Mouse (Mus musculus) limb, embryonic 12.5 days (tissue): Measurements from ENCODE around the gene Guca1b. TPM values are rescaled to one million over a fixed set of nuclear protein-coding genes. Genes with fewer than 3 reads are reported as not detected.
A peak's percentile ranks its signal among the peaks of the same experiment; 100 is the strongest.

Source experiments
- ATAC-seq: fragments of 200-750 bp; cut with Nextera tagmentation; 2 replicates; pipeline ENCODE4 v1.8.0; 2017; ENCODE audit warnings: low read depth, moderate TSS enrichment; ENCODE audit not compliant: insufficient number of reproducible peaks, insufficient read depth, low FRiP score, low TSS enrichment
- H3K27ac ChIP-seq: fragments of 300-500 bp; sonication (generic); 2 replicates; pipeline ENCODE4 v1.5.1; 2016; ENCODE audit warnings: mild to moderate bottlenecking, moderate library complexity
- H3K27me3 ChIP-seq: fragments of 300-500 bp; sonication (generic); 2 replicates; pipeline ENCODE4 v1.6.1; 2016; ENCODE audit warnings: mild to moderate bottlenecking, moderate library complexity
- H3K36me3 ChIP-seq: fragments of 300-500 bp; sonication (generic); 2 replicates; pipeline ENCODE4 v1.6.1; 2016; ENCODE audit warnings: mild to moderate bottlenecking, moderate library complexity
- H3K4me1 ChIP-seq: fragments of 300-500 bp; sonication (generic); replicated peaks from 2 replicates; pipeline ENCODE4 v1.6.1; 2016
- H3K4me2 ChIP-seq: fragments of 300-500 bp; sonication (generic); 2 replicates; pipeline ENCODE4 v1.6.1; 2016; ENCODE audit warnings: mild to moderate bottlenecking, moderate library complexity
- H3K4me3 ChIP-seq: fragments of 300-500 bp; sonication (generic); replicated peaks from 2 replicates; pipeline ENCODE4 v1.5.1; 2016; ENCODE audit warnings: mild to moderate bottlenecking
- H3K9ac ChIP-seq: fragments of 300-500 bp; sonication (generic); replicated peaks from 2 replicates; pipeline ENCODE4 v1.6.1; 2016; ENCODE audit warnings: mild to moderate bottlenecking, moderate library complexity
- H3K9me3 ChIP-seq: fragments of 300-500 bp; sonication (generic); 2 replicates; pipeline ENCODE4 v1.6.1; 2016; ENCODE audit warnings: mild to moderate bottlenecking, moderate library complexity
- WGBS: fragments of 180-500 bp; shearing (Covaris S2); methylation state at CpG from one replicate; pipeline ENCODE4 v1.1.7; 2016; 5-methylcytosine and 5-hydroxymethylcytosine counted together
- polyA plus RNA-seq: library from polyadenylated mRNA; unstranded; fragments of >200 nt; fragmentation: Nextera tagmentation; extraction: Ambion mirVana; gene quantifications from 2 replicates; pipeline ENCODE4 v1.2.1, GENCODE M21; 2016

The Guca1b gene
- polyA plus RNA-seq, 1 experiment from 2014 or later, result 0.45 TPM

DNA sequence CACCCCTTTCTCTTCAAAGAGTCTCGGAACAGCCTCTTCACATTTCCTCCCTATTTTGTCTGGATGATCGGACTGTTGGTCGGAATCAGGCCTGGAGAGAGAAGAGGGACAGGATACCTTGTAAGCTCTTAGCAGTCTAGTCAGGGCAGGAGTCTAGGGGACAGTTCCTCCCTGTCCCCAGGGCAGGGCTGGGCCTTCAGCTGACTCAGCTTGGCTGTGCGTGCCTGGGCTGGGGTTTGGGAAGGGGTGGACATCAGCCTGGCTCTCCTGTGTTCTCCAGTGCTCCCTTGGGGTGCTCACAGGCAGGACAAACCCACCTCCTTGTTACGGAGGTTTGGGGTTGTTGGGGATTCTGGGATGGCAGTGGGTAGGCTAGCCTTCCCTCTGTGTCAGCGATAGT lies 53.4 kb downstream of the Guca1b start:
- Histone ChIP-seq H3K4me1 (peaks cover 24% of the 10 kb centered on the region), H3K27me3 (peaks cover 62% of the 10 kb centered on the region), H3K36me3 (no peaks in the 10 kb centered on the region), H3K27ac (no peak overlapping the region), H3K4me2 (no peak overlapping the region), H3K4me3 (no peak overlapping the region), H3K9ac (no peak overlapping the region), H3K9me3 (no peaks in the 10 kb centered on the region)
- no peak for ATAC-seq
- 63% methylated on average over 6 of the region's 6 CpGs for WGBS

DNA sequence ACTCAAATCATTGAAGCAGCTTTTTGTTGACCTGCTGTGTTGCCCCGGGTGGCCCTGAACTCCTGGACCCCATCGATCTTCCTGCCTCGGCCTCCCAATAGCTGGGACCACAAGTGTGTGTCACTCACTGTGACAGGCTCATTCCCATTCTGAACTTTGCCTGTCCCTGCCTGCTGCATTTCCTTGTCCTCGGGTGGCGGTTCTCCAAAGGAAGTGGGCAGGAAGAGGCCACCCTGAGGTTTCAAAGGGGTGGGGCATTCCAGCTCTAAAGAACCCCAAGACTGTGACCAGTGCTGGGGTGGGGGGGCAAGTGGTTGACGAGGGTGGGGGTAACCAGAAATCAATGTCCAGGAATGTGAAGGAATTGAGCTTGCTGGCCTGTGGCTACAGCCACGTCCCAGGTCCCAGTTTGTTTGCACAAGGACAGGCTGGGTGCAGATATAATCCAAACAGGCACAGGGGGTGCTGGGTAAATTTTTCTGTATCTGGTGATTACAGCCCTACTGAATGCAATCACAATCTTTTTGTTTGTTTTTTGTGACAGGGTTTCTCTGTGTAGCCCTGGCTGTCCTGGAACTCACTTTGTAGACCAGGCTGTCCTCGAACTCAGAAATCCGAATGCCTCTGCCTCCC lies 54.3 kb downstream of the Guca1b start:
- Histone ChIP-seq H3K27ac (no peak overlapping the region), H3K9ac (no peak overlapping the region), H3K27me3 (peaks cover 62% of the 10 kb centered on the region), H3K4me3 (no peak overlapping the region), H3K4me1 (peaks cover 24% of the 10 kb centered on the region), H3K36me3 (no peaks in the 10 kb centered on the region), H3K4me2 (no peak overlapping the region), H3K9me3 (no peaks in the 10 kb centered on the region)
- no peak for ATAC-seq
- WGBS, result 40% methylated on average over 9 of the region's 9 CpGs

DNA sequence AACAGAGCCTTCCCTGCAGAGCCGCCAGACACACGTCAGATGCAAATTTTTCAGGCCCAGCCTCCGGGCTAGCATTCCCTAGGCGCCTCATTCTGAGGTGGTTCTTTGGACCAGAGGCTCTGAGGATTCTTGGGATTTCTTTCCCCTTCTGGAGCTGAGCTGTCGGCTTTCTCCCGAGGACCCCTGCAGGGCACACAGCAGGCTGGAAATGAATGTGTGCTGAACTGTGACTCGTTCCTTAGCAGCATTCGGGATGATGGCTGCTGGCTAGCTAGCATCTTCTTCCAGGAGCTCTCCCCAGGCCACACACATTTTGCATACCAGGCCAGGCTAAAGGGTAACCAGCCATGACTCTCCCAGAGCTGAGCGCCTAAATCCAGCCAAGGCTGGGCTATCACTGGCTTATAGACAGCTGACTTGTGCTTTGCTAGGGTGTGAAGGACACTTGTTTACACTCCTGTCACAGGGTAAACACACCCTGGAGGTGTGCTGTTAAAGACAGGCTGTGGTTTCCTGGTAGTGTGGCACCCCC lies 55.2 kb downstream of the Guca1b start:
- Histone ChIP-seq H3K9me3 (no peaks in the 10 kb centered on the region), H3K27ac (no peak overlapping the region), H3K4me3 (no peak overlapping the region), H3K4me2 (peak overlapping the region; percentile 15; the same call in 1 of the 2 replicates), H3K4me1 (peaks cover 24% of the 10 kb centered on the region), H3K27me3 (peaks cover 54% of the 10 kb centered on the region), H3K36me3 (no peaks in the 10 kb centered on the region), H3K9ac (no peak overlapping the region)
- whole genome bisulfite sequencing, result 8% methylated on average over 9 of the region's 9 CpGs
- ATAC-seq, result no peak

DNA sequence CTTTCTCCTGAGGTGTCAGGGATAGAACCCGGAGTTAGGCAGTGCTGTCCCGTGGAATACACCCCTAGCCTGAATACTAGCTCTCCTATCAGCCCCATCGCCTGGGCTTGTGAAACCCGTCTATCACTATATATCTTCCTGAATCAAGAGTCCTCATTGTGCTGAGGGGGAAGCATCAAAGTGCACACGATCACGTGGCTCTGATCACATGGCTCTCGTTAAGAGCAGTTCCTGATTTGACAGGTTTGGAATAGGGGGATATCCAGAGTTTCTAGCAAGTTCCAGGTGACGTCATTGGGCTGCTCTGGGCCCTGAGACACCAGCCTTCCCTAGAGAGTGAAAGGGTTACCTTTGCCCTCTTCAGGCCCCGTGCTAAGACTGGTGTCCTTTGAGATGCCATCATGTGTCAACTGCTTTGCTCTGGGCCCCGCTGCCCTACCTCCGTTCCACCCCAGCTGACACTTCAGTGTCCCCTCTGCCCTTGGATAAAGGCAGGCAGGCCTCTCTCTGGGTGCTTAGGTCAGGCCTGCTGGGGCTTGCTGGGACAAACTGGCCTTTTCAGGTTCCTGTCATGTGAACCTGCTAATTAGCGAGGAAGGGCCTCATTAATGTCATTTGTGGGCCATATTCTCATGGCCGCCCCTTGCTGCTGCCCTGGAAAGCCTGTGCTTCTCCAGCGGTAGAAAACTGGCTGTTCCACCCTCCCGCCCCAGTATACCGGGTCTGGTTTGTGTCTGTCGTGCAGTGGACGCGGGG lies 56.3 kb downstream of the Guca1b start:
- Histone ChIP-seq H3K4me3 (no peak overlapping the region), H3K4me2 (no peak overlapping the region), H3K27me3 (peaks cover 45% of the 10 kb centered on the region), H3K36me3 (no peaks in the 10 kb centered on the region), H3K4me1 (peaks cover 21% of the 10 kb centered on the region), H3K9ac (no peak overlapping the region), H3K9me3 (no peaks in the 10 kb centered on the region), H3K27ac (no peak overlapping the region)
- no peak for ATAC-seq
- 56% methylated on average over 19 of the region's 19 CpGs for WGBS

DNA sequence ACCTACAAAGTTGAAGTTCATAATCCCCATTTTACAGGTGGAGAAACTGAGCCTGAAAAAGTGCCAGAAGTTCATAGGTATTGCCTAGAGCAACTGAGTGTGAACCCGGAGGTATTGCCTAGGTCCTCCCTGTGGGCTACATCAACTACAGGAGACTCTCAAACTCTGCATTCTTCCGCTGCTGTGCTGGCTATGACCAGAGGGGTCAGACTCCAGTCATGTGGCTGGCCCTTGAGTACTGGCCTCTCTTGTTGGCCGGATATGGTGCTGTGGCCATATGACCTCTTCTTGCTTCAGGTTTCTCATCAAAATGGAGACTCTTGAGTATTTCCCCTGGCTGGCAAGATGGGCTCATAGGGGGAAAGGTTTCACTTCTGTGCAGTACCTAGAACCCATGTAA lies 57.1 kb downstream of the Guca1b start:
- Histone ChIP-seq H3K4me3 (no peak overlapping the region), H3K27ac (no peak overlapping the region), H3K27me3 (peaks cover 37% of the 10 kb centered on the region), H3K9ac (no peak overlapping the region), H3K4me2 (no peak overlapping the region), H3K4me1 (peaks cover 13% of the 10 kb centered on the region), H3K9me3 (no peaks in the 10 kb centered on the region), H3K36me3 (no peaks in the 10 kb centered on the region)
- 72% methylated on average over 3 of the region's 3 CpGs for WGBS
- no peak for ATAC-seq

Other genes with a start within 250 kb of the Guca1b start
- gene Mrps10, start 16.5 kb upstream of the Guca1b start, polyA plus RNA-seq, result 75.8 and 77.7 TPM in 2 replicates
- gene Guca1a, start 15.2 kb downstream of the Guca1b start, polyA plus RNA-seq, result 0.40 and 0.83 TPM in 2 replicates
- 0.37 and 0.55 TPM in 2 replicates for gene AI661453, start 51.2 kb downstream of the Guca1b start, polyA plus RNA-seq
- 0.20 and 0.37 TPM in 2 replicates for gene 1700001C19Rik, start 52.0 kb downstream of the Guca1b start, polyA plus RNA-seq
- 39.0 and 40.3 TPM in 2 replicates for gene Taf8, start 116.9 kb downstream of the Guca1b start, polyA plus RNA-seq
- 323 and 348 TPM in 2 replicates for gene Ccnd3, start 119.7 kb downstream of the Guca1b start, polyA plus RNA-seq
- gene Bysl, start 226.1 kb downstream of the Guca1b start, polyA plus RNA-seq, result 28.3 and 28.4 TPM in 2 replicates
- gene Med20, start 226.2 kb downstream of the Guca1b start, polyA plus RNA-seq, result 47.8 and 48.9 TPM in 2 replicates
- gene Gm20517, start 226.2 kb downstream of the Guca1b start, polyA plus RNA-seq, result 2.3 and 2.6 TPM in 2 replicates
- gene Usp49, start 245.3 kb downstream of the Guca1b start, polyA plus RNA-seq, result 8.1 and 8.9 TPM in 2 replicates